Mouse (Mus musculus): ENCODE measurements at regions not wholly inside any gene's neighbourhood (a gene's known extent, or its start where the extent isn't known, plus 50 kb on each side); places are given as distances from the start of the nearest gene placed in this dataset.

DNA sequence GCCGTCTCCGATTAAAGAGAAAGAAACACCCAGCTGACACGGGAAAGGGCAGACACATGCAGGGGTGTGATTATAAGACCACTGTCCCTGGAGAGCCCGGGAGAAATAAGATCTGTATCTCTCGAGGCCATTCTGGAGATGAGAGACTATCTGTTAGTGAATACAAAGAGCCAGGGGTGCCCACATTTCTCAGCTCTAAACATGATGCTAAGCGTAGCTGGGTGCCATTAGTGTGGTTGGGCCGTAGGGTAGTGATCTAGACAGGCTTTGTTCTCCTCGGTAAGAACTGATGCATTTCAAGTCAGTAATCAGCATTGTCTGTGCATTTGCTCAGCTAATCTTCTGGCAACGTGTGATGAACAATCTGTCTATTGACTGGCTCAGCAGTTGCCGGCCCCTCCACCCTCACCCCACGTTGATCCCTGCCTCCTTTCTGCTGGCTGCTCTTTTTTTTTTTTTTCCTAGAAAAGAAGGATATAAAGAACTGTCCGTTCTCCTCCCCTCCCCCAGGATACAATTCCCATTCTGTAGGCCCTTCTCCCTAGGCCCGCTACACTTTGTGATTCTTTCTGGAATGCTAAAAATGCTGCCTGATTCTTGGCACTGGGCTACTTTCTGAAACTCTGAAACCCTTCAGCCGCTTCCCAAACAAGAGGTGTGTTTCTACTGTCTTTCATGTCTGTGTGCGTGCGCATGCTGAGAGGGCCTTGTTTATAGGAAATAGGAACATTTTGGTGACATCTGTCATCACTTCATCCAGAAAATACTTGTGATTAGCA is 492.8 kb upstream of the Cited2 start:
- DNase-seq (ENCODE audit: low spot score) (peak; percentile 76), ATAC-seq (ENCODE audit: insufficient read depth, low FRiP score, low TSS enrichment) (peak; percentile 93)
- peak overlapping the region; percentile 37 for H3K9ac ChIP-seq (ENCODE audit: low read length)
- WGBS = 6% methylated on average over 16 of the region's 16 CpGs
- H3K4me3 ChIP-seq (ENCODE audit: low read depth, low read length) = no peak overlapping the region
- H3K27ac ChIP-seq (ENCODE audit: low read depth, low read length) = peak overlapping the region; percentile 90
- no peaks in the 10 kb centered on the region for H3K36me3 ChIP-seq (ENCODE audit: control insufficient read depth, insufficient read depth, low read length)
- 0 out of 2 replicates have a peak, but pooled peaks cover 3% of the 10 kb centered on the region for H3K4me1 ChIP-seq (ENCODE audit: control insufficient read depth, insufficient read depth, low read length)
- H3K4me2 ChIP-seq (ENCODE audit: low read depth) = peak overlapping the region; percentile 19; the same call in 1 of the 2 replicates
- no peaks in the 10 kb centered on the region for H3K27me3 ChIP-seq (ENCODE audit: control insufficient read depth, insufficient read depth, low read length)
- H3K9me3 ChIP-seq (ENCODE audit: control insufficient read depth, low read length) = no peaks in the 10 kb centered on the region

DNA sequence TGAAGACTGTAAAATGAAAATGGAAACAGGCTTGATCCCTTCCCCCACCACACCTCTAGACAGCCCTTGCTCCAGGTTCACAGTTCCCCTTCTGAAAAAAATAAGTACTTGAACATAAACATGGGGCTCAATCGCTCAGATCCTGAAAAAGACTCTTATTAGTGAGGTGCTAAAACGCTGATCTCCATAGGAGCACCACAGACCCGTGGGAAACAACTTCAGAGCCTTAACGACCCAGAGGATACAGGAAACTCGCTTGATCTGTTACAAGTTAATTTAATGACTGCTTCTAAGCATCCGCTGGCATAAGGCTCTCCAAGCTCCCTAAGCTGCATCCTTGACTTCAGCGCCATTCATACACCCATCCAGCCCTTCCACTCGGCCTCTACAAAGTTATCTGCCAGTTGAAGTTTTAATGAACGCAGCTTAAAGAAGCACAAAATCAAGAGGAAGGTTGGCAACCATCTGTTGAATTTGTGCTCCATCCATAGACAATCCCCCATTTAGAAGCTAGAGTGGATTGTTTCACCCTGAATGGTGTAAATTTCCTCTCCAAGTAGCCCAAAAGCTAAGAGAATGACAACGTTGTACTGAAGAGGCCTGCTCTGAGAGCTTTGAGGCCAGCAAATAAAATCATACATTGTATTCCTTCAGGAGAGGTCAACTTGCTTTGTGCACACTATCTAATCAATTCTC is 486.9 kb upstream of the Cited2 start:
- WGBS = 15% methylated on average over 10 of the region's 10 CpGs
- Histone ChIP-seq H3K9me3 (ENCODE audit: control insufficient read depth, low read length) (no peaks in the 10 kb centered on the region), H3K36me3 (ENCODE audit: control insufficient read depth, insufficient read depth, low read length) (no peaks in the 10 kb centered on the region), H3K9ac (ENCODE audit: low read length) (no peak overlapping the region), H3K27me3 (ENCODE audit: control insufficient read depth, insufficient read depth, low read length) (no peaks in the 10 kb centered on the region), H3K4me3 (ENCODE audit: low read depth, low read length) (no peak overlapping the region), H3K4me2 (ENCODE audit: low read depth) (no peak overlapping the region), H3K27ac (ENCODE audit: low read depth, low read length) (peak overlapping the region; percentile 56; the same call in 1 of the 2 replicates), H3K4me1 (ENCODE audit: control insufficient read depth, insufficient read depth, low read length) (peaks cover 19% of the 10 kb centered on the region)
- ATAC-seq (ENCODE audit: insufficient read depth, low FRiP score, low TSS enrichment) (no peak), DNase-seq (ENCODE audit: low spot score) (no peak)

- H3K9ac ChIP-seq (ENCODE audit: low read length) = no peak overlapping the region
- H3K36me3 ChIP-seq (ENCODE audit: control insufficient read depth, insufficient read depth, low read length) = no peaks in the 10 kb centered on the region
- no peak overlapping the region for H3K4me3 ChIP-seq (ENCODE audit: low read depth, low read length)
- H3K27ac ChIP-seq (ENCODE audit: low read depth, low read length) = no peak overlapping the region
- no peaks in the 10 kb centered on the region for H3K27me3 ChIP-seq (ENCODE audit: control insufficient read depth, insufficient read depth, low read length)
- no peak overlapping the region for H3K4me2 ChIP-seq (ENCODE audit: low read depth)
- H3K9me3 ChIP-seq (ENCODE audit: control insufficient read depth, low read length) = no peaks in the 10 kb centered on the region
- peaks cover 19% of the 10 kb centered on the region for H3K4me1 ChIP-seq (ENCODE audit: control insufficient read depth, insufficient read depth, low read length)
- no peak for ATAC-seq (ENCODE audit: insufficient read depth, low FRiP score, low TSS enrichment)
- no peak for DNase-seq (ENCODE audit: low spot score)
- WGBS = 64% methylated on average over 2 of the region's 2 CpGs
These were observed 486.3 kb upstream of the Cited2 start for GRCm38 (mm10) chr10:17236761-17237160.

GRCm38 (mm10) chr10:17237463-17237862 is 485.6 kb upstream of the Cited2 start:
- DNase-seq (ENCODE audit: low spot score) = peak; percentile 14
- 29% methylated on average over 11 of the region's 11 CpGs for WGBS
- no peak overlapping the region for H3K9ac ChIP-seq (ENCODE audit: low read length)
- no peak for ATAC-seq (ENCODE audit: insufficient read depth, low FRiP score, low TSS enrichment)
- H3K4me1 ChIP-seq (ENCODE audit: control insufficient read depth, insufficient read depth, low read length) = peaks cover 19% of the 10 kb centered on the region
- no peaks in the 10 kb centered on the region for H3K27me3 ChIP-seq (ENCODE audit: control insufficient read depth, insufficient read depth, low read length)
- no peak overlapping the region for H3K4me3 ChIP-seq (ENCODE audit: low read depth, low read length)
- peak overlapping the region; percentile 69 for H3K27ac ChIP-seq (ENCODE audit: low read depth, low read length)
- H3K9me3 ChIP-seq (ENCODE audit: control insufficient read depth, low read length) = no peaks in the 10 kb centered on the region
- no peaks in the 10 kb centered on the region for H3K36me3 ChIP-seq (ENCODE audit: control insufficient read depth, insufficient read depth, low read length)
- peak overlapping the region; percentile 7; the same call in 1 of the 2 replicates for H3K4me2 ChIP-seq (ENCODE audit: low read depth)

GRCm38 (mm10) chr10:17237918-17238850 is 484.8 kb upstream of the Cited2 start:
- DNase-seq (ENCODE audit: low spot score) = peak; percentile 64
- no peaks in the 10 kb centered on the region for H3K27me3 ChIP-seq (ENCODE audit: control insufficient read depth, insufficient read depth, low read length)
- H3K27ac ChIP-seq (ENCODE audit: low read depth, low read length) = peak overlapping the region; percentile 69; the same call in 1 of the 2 replicates
- H3K4me2 ChIP-seq (ENCODE audit: low read depth) = no peak overlapping the region
- no peak overlapping the region for H3K9ac ChIP-seq (ENCODE audit: low read length)
- 54% methylated on average over 12 of the region's 12 CpGs for WGBS
- ATAC-seq (ENCODE audit: insufficient read depth, low FRiP score, low TSS enrichment) = peak; percentile 85
- H3K36me3 ChIP-seq (ENCODE audit: control insufficient read depth, insufficient read depth, low read length) = no peaks in the 10 kb centered on the region
- H3K4me3 ChIP-seq (ENCODE audit: low read depth, low read length) = no peak overlapping the region
- no peaks in the 10 kb centered on the region for H3K9me3 ChIP-seq (ENCODE audit: control insufficient read depth, low read length)
- peaks cover 19% of the 10 kb centered on the region for H3K4me1 ChIP-seq (ENCODE audit: control insufficient read depth, insufficient read depth, low read length)

- DNase-seq (ENCODE audit: low spot score) = no peak
- WGBS = 55% methylated on average over 2 of the region's 2 CpGs
- Histone ChIP-seq H3K27me3 (ENCODE audit: control insufficient read depth, insufficient read depth, low read length) (no peaks in the 10 kb centered on the region), H3K4me3 (ENCODE audit: low read depth, low read length) (no peak overlapping the region), H3K9me3 (ENCODE audit: control insufficient read depth, low read length) (no peaks in the 10 kb centered on the region), H3K36me3 (ENCODE audit: control insufficient read depth, insufficient read depth, low read length) (no peaks in the 10 kb centered on the region), H3K4me1 (ENCODE audit: control insufficient read depth, insufficient read depth, low read length) (no peaks in the 10 kb centered on the region), H3K4me2 (ENCODE audit: low read depth) (no peak overlapping the region), H3K27ac (ENCODE audit: low read depth, low read length) (no peak overlapping the region), H3K9ac (ENCODE audit: low read length) (no peak overlapping the region)
- no peak for ATAC-seq (ENCODE audit: insufficient read depth, low FRiP score, low TSS enrichment)
These were observed 474.7 kb upstream of the Cited2 start for GRCm38 (mm10) chr10:17248270-17248669.

DNA sequence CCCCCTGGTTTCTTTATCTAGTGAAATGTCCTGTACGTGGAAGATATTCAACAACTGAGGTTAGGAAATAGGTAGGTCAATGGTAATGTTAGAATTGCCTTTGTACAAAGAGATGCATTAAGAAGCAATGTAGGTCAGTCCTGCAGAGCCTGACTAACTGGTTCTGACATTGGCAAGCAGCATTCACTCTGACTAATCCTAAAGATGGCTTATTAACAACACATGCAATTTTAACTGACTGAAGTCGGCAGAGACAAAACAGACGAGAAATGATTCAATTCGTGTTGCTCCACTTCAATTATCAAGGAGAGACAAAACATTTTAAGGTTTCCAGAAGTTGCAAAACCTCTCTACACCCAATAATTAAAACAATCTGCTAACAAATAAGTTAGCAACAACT is 470.0 kb upstream of the Cited2 start:
- DNase-seq (ENCODE audit: low spot score) = no peak

DNA sequence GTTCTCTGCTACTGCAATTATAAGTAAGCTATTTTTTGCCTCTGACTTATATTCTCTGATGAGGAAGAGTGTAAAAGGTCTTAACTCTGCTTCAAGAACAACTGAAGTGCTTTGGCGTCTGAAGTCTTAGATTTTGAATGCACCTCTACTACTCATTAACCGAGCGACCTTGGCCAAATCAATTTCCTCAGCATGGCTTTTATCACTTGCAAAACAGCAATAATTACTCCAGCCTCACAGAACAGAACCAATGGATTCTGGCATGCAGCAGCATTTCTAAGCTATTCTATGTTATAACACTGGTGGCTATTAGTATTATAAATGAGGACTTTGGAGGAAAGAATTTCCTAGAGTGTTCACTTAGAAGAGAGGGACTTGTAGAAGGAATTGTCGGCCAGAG is 462.9 kb upstream of the Cited2 start:
- ATAC-seq (ENCODE audit: insufficient read depth, low FRiP score, low TSS enrichment) (no peak), DNase-seq (ENCODE audit: low spot score) (no peak)
- Histone ChIP-seq H3K36me3 (ENCODE audit: control insufficient read depth, insufficient read depth, low read length) (no peaks in the 10 kb centered on the region), H3K4me2 (ENCODE audit: low read depth) (no peak overlapping the region), H3K4me1 (ENCODE audit: control insufficient read depth, insufficient read depth, low read length) (no peaks in the 10 kb centered on the region), H3K27me3 (ENCODE audit: control insufficient read depth, insufficient read depth, low read length) (no peaks in the 10 kb centered on the region), H3K9me3 (ENCODE audit: control insufficient read depth, low read length) (no peaks in the 10 kb centered on the region), H3K9ac (ENCODE audit: low read length) (no peak overlapping the region), H3K4me3 (ENCODE audit: low read depth, low read length) (no peak overlapping the region), H3K27ac (ENCODE audit: low read depth, low read length) (no peak overlapping the region)
- 68% methylated on average over 4 of the region's 4 CpGs for WGBS

More for the DNA sequence above, 470.0 kb upstream of the Cited2 start:
- Histone ChIP-seq H3K4me3 (ENCODE audit: low read depth, low read length) (no peak overlapping the region), H3K36me3 (ENCODE audit: control insufficient read depth, insufficient read depth, low read length) (no peaks in the 10 kb centered on the region), H3K9ac (ENCODE audit: low read length) (no peak overlapping the region), H3K9me3 (ENCODE audit: control insufficient read depth, low read length) (no peaks in the 10 kb centered on the region), H3K27me3 (ENCODE audit: control insufficient read depth, insufficient read depth, low read length) (no peaks in the 10 kb centered on the region), H3K4me1 (ENCODE audit: control insufficient read depth, insufficient read depth, low read length) (no peaks in the 10 kb centered on the region), H3K4me2 (ENCODE audit: low read depth) (no peak overlapping the region), H3K27ac (ENCODE audit: low read depth, low read length) (no peak overlapping the region)
- no peak for ATAC-seq (ENCODE audit: insufficient read depth, low FRiP score, low TSS enrichment)
- WGBS = 84% methylated on average over 4 of the region's 4 CpGs
